Mouse (Mus musculus) ES-Bruce4 (cell line): Measurements from ENCODE around the gene Rd3l. TPM values are rescaled to one million over a fixed set of nuclear protein-coding genes. Genes with fewer than 3 reads are reported as not detected.
"Not testable (repeated sequence)": the region's sequence is repeated elsewhere in the genome, so short reads cannot be mapped to it uniquely, and the experiment has no call there.

ENCODE experiments used
- H3K27ac ChIP-seq: 2 replicates; pipeline ENCODE4 v1.5.1; 2012; ENCODE audit warnings: low read length, inconsistent platforms; ENCODE audit not compliant: insufficient read depth
- H3K27me3 ChIP-seq: 2 replicates; pipeline ENCODE4 v1.6.1; 2012; ENCODE audit warnings: mild to moderate bottlenecking, low read length, inconsistent platforms; ENCODE audit not compliant: control insufficient read depth, poor library complexity, insufficient read depth, severe bottlenecking
- H3K36me3 ChIP-seq: 2 replicates; pipeline ENCODE4 v1.6.1; 2012; ENCODE audit warnings: inconsistent platforms, mild to moderate bottlenecking, low read length, moderate library complexity; ENCODE audit not compliant: control insufficient read depth, poor library complexity, insufficient read depth, severe bottlenecking
- H3K4me1 ChIP-seq: one replicate; pipeline ENCODE4 v1.8.1; 2011; ENCODE audit warnings: low read length; ENCODE audit not compliant: control insufficient read depth, insufficient read depth
- H3K4me3 ChIP-seq: 2 replicates; pipeline ENCODE4 v1.5.1; 2011; ENCODE audit warnings: low read depth, mild to moderate bottlenecking, low read length
- H3K9ac ChIP-seq: 2 replicates; pipeline ENCODE4 v1.6.1; 2012; ENCODE audit warnings: low read depth, mild to moderate bottlenecking, inconsistent platforms; ENCODE audit not compliant: poor library complexity, severe bottlenecking
- H3K9me3 ChIP-seq: replicated peaks from 2 replicates; pipeline ENCODE4 v1.6.1; 2012; ENCODE audit warnings: mild to moderate bottlenecking, low read length, inconsistent platforms; ENCODE audit not compliant: control insufficient read depth, poor library complexity, insufficient read depth, severe bottlenecking
- CTCF ChIP-seq: IDR thresholded peaks from one replicate; pipeline ENCODE4 v1.8.1; 2011; ENCODE audit warnings: low read depth, low read length
- EP300 ChIP-seq: IDR thresholded peaks from 2 replicates; pipeline ENCODE4 v1.6.1; 2011; ENCODE audit warnings: low read depth, low read length; ENCODE audit not compliant: insufficient read depth
- POLR2A ChIP-seq: IDR thresholded peaks from one replicate; pipeline ENCODE4 v1.8.1; 2011; ENCODE audit warnings: low read length; ENCODE audit not compliant: insufficient read depth
- polyA plus RNA-seq: library from polyadenylated mRNA; stranded (reverse); fragments of >200 nt; gene quantifications from 2 replicates; pipeline ENCODE4 v1.2.4, GENCODE M21; 2011; ENCODE audit warnings: low read depth; ENCODE audit not compliant: missing spikeins, insufficient read depth, insufficient read length

Rd3l gene
- polyA plus RNA-seq, 1 experiment, result not detected

DNA sequence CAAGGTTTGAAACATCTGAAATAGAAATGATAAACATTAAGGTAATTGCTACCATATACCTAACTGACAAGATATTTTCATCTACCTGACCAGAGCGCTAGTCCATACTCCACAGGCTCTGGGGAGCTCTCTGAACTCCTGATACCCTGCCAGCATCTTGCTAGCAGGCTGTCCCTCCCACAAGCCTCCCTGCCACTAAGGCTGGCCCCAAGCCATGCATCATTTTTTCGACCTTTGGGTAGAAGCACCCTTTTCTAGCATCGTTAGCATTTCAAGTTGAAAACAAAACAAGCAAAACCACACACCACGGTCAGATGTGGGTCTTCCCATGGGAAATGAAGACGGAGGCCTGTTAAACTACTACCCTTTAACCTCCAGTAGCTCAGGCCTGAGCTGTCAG is 17.8 kb downstream of the Rd3l start:
- Histone ChIP-seq H3K27ac (no peak overlapping the region), H3K9me3 (no peaks in the 10 kb centered on the region; the same call in 1 of the 2 replicates), H3K4me1 (no peaks in the 10 kb centered on the region), H3K27me3 (no peaks in the 10 kb centered on the region), H3K9ac (no peak overlapping the region), H3K4me3 (no peak overlapping the region), H3K36me3 (peaks cover 20% of the 10 kb centered on the region)
- no peak for TF ChIP-seq EP300
- TF ChIP-seq CTCF, result no peak
- TF ChIP-seq POLR2A, result no peak

DNA sequence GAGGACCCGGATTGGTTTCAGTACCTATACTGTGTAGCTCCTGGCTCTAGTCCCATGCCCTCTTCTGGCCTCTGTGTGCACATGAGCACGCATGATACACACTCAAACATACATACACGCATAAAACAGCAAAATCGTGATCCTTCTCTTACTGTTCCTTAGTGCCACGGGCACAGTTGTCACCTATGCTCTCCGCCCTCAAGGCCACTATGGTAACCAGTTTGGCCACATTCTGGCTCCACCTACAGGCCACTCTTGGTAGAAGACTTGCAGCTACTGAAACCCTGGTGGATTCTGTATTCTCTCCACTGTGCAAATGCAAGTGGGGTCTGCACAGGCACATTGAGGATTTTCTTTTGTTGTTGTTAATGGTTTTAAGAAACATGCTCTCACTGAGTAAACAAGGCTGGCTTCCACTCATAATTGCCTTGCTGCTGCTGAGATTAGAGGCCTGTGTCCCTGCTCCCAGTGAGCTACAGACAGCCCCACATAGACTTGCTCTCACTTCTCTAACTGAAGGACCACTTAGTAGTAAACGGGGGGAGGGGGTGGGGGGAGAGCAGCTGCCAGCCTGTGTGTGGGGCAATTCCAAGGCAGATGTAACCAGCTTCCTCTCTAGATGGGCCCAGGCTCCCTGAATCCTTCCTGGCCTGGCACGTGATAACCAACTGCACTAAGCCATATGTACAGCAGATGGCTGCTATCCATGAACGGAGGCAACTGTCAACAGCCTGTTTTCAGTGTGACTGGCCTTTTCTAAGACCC is 22.8 kb downstream of the Rd3l start:
- Histone ChIP-seq H3K9me3 (no peaks in the 10 kb centered on the region; the same call in 1 of the 2 replicates), H3K36me3 (peaks cover 20% of the 10 kb centered on the region), H3K9ac (no peak overlapping the region), H3K4me1 (no peaks in the 10 kb centered on the region), H3K4me3 (no peak overlapping the region), H3K27me3 (no peaks in the 10 kb centered on the region), H3K27ac (no peak overlapping the region)
- TF ChIP-seq EP300, result no peak
- TF ChIP-seq CTCF, result peak; percentile 80
- no peak for TF ChIP-seq POLR2A

DNA sequence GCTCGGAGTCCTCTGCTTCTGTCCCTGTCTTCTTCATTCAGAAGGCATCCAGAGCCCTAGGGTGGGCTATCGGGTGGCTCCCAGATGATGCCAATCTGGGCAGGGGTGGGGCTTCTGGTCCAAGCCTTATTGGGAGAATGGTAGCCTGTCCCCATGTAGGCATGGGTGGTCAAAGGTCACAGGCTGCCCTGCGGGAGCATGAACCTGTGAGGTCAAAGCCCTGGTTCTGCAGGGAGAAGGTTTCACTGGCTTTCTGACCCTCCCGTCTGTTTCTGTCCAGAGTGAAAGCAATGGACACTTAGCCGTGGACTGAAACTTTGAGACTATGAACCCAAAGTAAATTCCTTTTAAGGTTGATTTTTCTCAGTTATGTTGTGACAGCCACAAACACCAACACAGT is 24.9 kb downstream of the Rd3l start:
- no peaks in the 10 kb centered on the region for H3K4me1 ChIP-seq
- H3K4me3 ChIP-seq, result no peak overlapping the region
- H3K36me3 ChIP-seq, result peaks cover 12% of the 10 kb centered on the region
- H3K27me3 ChIP-seq, result no peaks in the 10 kb centered on the region
- no peak overlapping the region for H3K9ac ChIP-seq
- H3K27ac ChIP-seq, result no peak overlapping the region
- no peaks in the 10 kb centered on the region; the same call in 1 of the 2 replicates for H3K9me3 ChIP-seq
- TF ChIP-seq POLR2A (no peak), CTCF (no peak), EP300 (no peak)

- no peaks in the 10 kb centered on the region for H3K36me3 ChIP-seq
- no peaks in the 10 kb centered on the region for H3K27me3 ChIP-seq
- H3K27ac ChIP-seq, result no peak overlapping the region
- H3K9ac ChIP-seq, result no peak overlapping the region
- H3K4me3 ChIP-seq, result no peak overlapping the region
- TF ChIP-seq EP300 (no peak), CTCF (no peak), POLR2A (no peak)
- no peaks in the 10 kb centered on the region for H3K9me3 ChIP-seq
- no peaks in the 10 kb centered on the region for H3K4me1 ChIP-seq
Measured at GRCm38 (mm10) chr12:111951701-111952100, 29.4 kb downstream of the Rd3l start.

GRCm38 (mm10) chr12:111950486-111950885 is 30.6 kb downstream of the Rd3l start:
- Histone ChIP-seq H3K9ac (no peak overlapping the region), H3K9me3 (no peaks in the 10 kb centered on the region), H3K36me3 (no peaks in the 10 kb centered on the region), H3K27me3 (no peaks in the 10 kb centered on the region), H3K4me3 (no peak overlapping the region), H3K4me1 (no peaks in the 10 kb centered on the region), H3K27ac (no peak overlapping the region)
- no peak for TF ChIP-seq EP300

DNA sequence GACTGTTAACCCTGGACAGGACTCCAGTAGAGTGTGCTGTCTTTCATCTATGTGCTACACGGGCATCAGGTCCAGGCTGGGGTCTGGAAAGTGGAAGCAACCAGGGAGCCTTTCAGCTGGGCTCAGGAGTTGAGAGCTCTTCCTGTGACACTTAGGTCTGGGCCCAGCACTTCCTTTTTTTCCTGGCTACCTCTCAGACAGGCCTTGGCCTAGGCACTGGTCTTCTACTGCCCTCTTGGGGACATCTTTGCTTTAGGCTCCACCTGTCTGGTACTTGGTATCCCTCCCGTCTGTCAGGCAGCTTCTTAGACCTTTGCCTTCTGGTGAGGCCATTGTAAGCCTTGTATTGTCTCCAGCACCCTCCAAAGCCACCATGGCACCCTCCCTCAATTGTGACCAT is 34.4 kb downstream of the Rd3l start:
- no peak overlapping the region for H3K9ac ChIP-seq
- no peak overlapping the region for H3K4me3 ChIP-seq
- no peaks in the 10 kb centered on the region for H3K9me3 ChIP-seq
- H3K27me3 ChIP-seq, result no peaks in the 10 kb centered on the region
- H3K36me3 ChIP-seq, result no peaks in the 10 kb centered on the region
- H3K4me1 ChIP-seq, result peaks cover 2% of the 10 kb centered on the region
- no peak for TF ChIP-seq EP300
- peak; percentile 61 for TF ChIP-seq CTCF
- no peak for TF ChIP-seq POLR2A
- no peak overlapping the region for H3K27ac ChIP-seq

- H3K4me1 ChIP-seq, H3K4me3 ChIP-seq, H3K27ac ChIP-seq, H3K36me3 ChIP-seq, H3K9ac ChIP-seq, H3K9me3 ChIP-seq, H3K27me3 ChIP-seq: not testable (repeated sequence)
Measured at GRCm38 (mm10) chr12:111945765-111946655, 35.1 kb downstream of the Rd3l start.
